Mouse (Mus musculus): Measurements from ENCODE around the gene Apol8. TPM values are rescaled to one million over a fixed set of nuclear protein-coding genes. Genes with fewer than 3 reads are reported as not detected.
"Not testable (repeated sequence)": the region's sequence is repeated elsewhere in the genome, so short reads cannot be mapped to it uniquely, and the experiment has no call there.

Apol8 gene
- polyA plus RNA-seq, 1 experiment from 2014 or later, result 0.65 TPM

- peaks cover 7% of the 10 kb centered on the region; the same call in 1 of the 2 replicates for H3K27me3 ChIP-seq (replicated peaks)
- H3K27ac ChIP-seq (ENCODE audit: poor library complexity, severe bottlenecking), result no peak overlapping the region
- WGBS, result 86% methylated on average over 10 of the region's 10 CpGs
- no peak for ATAC-seq (ENCODE audit: insufficient number of reproducible peaks, low FRiP score)
- no peak overlapping the region for H3K4me2 ChIP-seq
- H3K9ac ChIP-seq, result no peak overlapping the region
- H3K36me3 ChIP-seq, result no peaks in the 10 kb centered on the region
- no peaks in the 10 kb centered on the region for H3K9me3 ChIP-seq (replicated peaks)
- peaks cover 13% of the 10 kb centered on the region for H3K4me1 ChIP-seq (replicated peaks)
- H3K4me3 ChIP-seq, result no peak overlapping the region
Observed at GRCm38 (mm10) chr15:77749717-77750116, 7.1 kb downstream of the Apol8 start.

GRCm38 (mm10) chr15:77748414-77748813, 8.4 kb downstream of the Apol8 start:
- no peak for ATAC-seq (ENCODE audit: insufficient number of reproducible peaks, low FRiP score)
- Histone ChIP-seq H3K9ac (no peak overlapping the region), H3K9me3 (replicated peaks) (no peaks in the 10 kb centered on the region), H3K27ac (ENCODE audit: poor library complexity, severe bottlenecking) (no peak overlapping the region), H3K4me2 (no peak overlapping the region), H3K36me3 (no peaks in the 10 kb centered on the region), H3K4me3 (no peak overlapping the region), H3K4me1 (replicated peaks) (peaks cover 8% of the 10 kb centered on the region), H3K27me3 (replicated peaks) (peaks cover 7% of the 10 kb centered on the region; the same call in 1 of the 2 replicates)
- 35% methylated on average over 3 of the region's 3 CpGs for WGBS

DNA sequence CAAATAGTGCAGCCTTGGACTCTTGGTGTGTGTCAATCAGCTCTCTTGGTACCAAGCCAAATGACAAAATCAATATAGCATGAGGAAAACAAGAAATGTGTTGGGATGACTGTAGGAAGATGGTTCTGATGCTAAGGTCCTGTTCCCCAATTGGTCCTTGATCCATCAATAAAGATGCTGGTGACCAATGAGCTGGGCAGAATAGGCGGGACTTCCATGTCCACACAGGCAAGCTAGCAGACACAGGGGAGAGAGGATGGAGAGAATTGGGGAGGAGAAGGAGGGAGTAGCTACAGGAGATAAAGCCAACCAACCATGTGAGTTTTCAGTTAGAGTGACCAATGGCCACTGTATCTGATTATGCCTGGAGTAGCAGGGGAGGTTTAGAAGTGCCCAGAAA, 10.5 kb downstream of the Apol8 start:
- Histone ChIP-seq H3K4me3 (no peak overlapping the region), H3K36me3 (no peaks in the 10 kb centered on the region), H3K27ac (ENCODE audit: poor library complexity, severe bottlenecking) (no peak overlapping the region), H3K4me2 (no peak overlapping the region), H3K4me1 (replicated peaks) (peaks cover 7% of the 10 kb centered on the region), H3K9me3 (replicated peaks) (no peaks in the 10 kb centered on the region), H3K9ac (no peak overlapping the region), H3K27me3 (replicated peaks) (no peaks in the 10 kb centered on the region)
- ATAC-seq (ENCODE audit: insufficient number of reproducible peaks, low FRiP score), result no peak
- WGBS, result 79% methylated on average over 1 of the region's 1 CpGs

GRCm38 (mm10) chr15:77745081-77745480, 11.7 kb downstream of the Apol8 start:
- Histone ChIP-seq H3K36me3 (no peaks in the 10 kb centered on the region), H3K4me2 (no peak overlapping the region), H3K27me3 (replicated peaks) (no peaks in the 10 kb centered on the region), H3K9me3 (replicated peaks) (no peaks in the 10 kb centered on the region), H3K4me3 (no peak overlapping the region), H3K9ac (no peak overlapping the region), H3K4me1 (replicated peaks) (peaks cover 7% of the 10 kb centered on the region), H3K27ac (ENCODE audit: poor library complexity, severe bottlenecking) (no peak overlapping the region)
- ATAC-seq (ENCODE audit: insufficient number of reproducible peaks, low FRiP score), result no peak

- WGBS, result 31% methylated on average over 5 of the region's 5 CpGs
Observed at GRCm38 (mm10) chr15:77744632-77745031, 12.2 kb downstream of the Apol8 start.

GRCm38 (mm10) chr15:77741556-77741955, 15.2 kb downstream of the Apol8 start:
- H3K27me3 ChIP-seq (replicated peaks); H3K4me2 ChIP-seq; ATAC-seq (ENCODE audit: insufficient number of reproducible peaks, low FRiP score); H3K27ac ChIP-seq (ENCODE audit: poor library complexity, severe bottlenecking); H3K9me3 ChIP-seq (replicated peaks); H3K4me1 ChIP-seq (replicated peaks); H3K4me3 ChIP-seq; H3K36me3 ChIP-seq; H3K9ac ChIP-seq: not testable (repeated sequence)
- WGBS, result 74% methylated on average over 6 of the region's 6 CpGs

More at GRCm38 (mm10) chr15:77744632-77745031, 12.2 kb downstream of the Apol8 start:
- no peaks in the 10 kb centered on the region for H3K9me3 ChIP-seq (replicated peaks)
- no peak overlapping the region for H3K4me2 ChIP-seq
- H3K27me3 ChIP-seq (replicated peaks), result no peaks in the 10 kb centered on the region
- ATAC-seq (ENCODE audit: insufficient number of reproducible peaks, low FRiP score), result no peak
- H3K4me3 ChIP-seq, result no peak overlapping the region
- H3K4me1 ChIP-seq (replicated peaks), result peaks cover 7% of the 10 kb centered on the region
- H3K36me3 ChIP-seq, result no peaks in the 10 kb centered on the region
- H3K9ac ChIP-seq, result no peak overlapping the region
- H3K27ac ChIP-seq (ENCODE audit: poor library complexity, severe bottlenecking), result no peak overlapping the region

DNA sequence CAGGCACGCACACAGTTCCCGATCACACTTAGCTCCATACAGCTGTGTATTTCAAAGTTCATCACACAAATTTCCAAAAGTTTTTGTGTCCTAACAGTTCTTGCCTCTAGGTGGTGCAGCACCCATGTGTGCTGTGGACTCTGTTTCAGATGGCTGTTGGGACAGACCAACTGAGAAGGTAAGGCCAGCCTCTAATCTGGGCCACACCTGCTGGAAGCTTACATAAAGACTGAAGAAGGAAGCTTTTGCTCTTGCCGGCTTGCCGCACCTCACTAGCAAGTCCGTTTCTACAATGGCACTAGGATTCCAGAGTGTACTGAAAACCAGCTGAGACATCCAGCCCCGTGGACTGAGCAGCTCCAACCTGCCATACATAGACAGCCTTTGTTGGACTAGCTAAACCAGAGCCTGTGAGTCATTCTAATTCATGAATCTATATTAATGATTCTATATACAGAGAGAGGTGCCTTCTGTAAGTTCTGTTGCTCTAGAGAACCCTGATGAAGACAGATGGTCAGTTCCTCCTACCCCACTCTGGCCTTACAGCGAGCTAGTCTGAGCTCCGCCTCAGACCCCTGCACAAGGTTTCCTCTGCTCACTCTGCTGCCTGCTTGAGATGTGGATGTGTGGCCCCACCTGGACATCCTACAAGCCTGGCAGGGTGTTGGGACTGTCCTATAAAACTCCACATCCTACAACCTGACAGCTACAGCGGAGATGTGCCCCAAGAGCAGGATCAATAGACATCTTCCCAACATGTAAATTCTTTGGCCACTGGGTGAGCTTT, 16.1 kb downstream of the Apol8 start:
- H3K27me3 ChIP-seq (replicated peaks), result no peaks in the 10 kb centered on the region
- 75% methylated on average over 9 of the region's 9 CpGs for WGBS
- H3K36me3 ChIP-seq, result no peaks in the 10 kb centered on the region
- no peak for ATAC-seq (ENCODE audit: insufficient number of reproducible peaks, low FRiP score)
- no peaks in the 10 kb centered on the region for H3K9me3 ChIP-seq (replicated peaks)
- H3K4me3 ChIP-seq, result no peak overlapping the region
- no peak overlapping the region for H3K9ac ChIP-seq
- no peaks in the 10 kb centered on the region for H3K4me1 ChIP-seq (replicated peaks)
- no peak overlapping the region for H3K27ac ChIP-seq (ENCODE audit: poor library complexity, severe bottlenecking)
- H3K4me2 ChIP-seq, result no peak overlapping the region

- WGBS, result 34% methylated on average over 4 of the region's 4 CpGs
Observed at GRCm38 (mm10) chr15:77733903-77734302, 22.9 kb downstream of the Apol8 start.

GRCm38 (mm10) chr15:77733380-77733779, 23.4 kb downstream of the Apol8 start:
- H3K4me1 ChIP-seq (replicated peaks), result peaks cover 16% of the 10 kb centered on the region
- not testable (repeated sequence) for H3K36me3 ChIP-seq; H3K4me2 ChIP-seq; H3K9me3 ChIP-seq (replicated peaks); H3K27me3 ChIP-seq (replicated peaks); ATAC-seq (ENCODE audit: insufficient number of reproducible peaks, low FRiP score); H3K4me3 ChIP-seq; H3K27ac ChIP-seq (ENCODE audit: poor library complexity, severe bottlenecking); H3K9ac ChIP-seq
- 45% methylated on average over 8 of the region's 8 CpGs for WGBS

More at GRCm38 (mm10) chr15:77733903-77734302, 22.9 kb downstream of the Apol8 start:
- not testable (repeated sequence) for H3K4me2 ChIP-seq; ATAC-seq (ENCODE audit: insufficient number of reproducible peaks, low FRiP score); H3K9me3 ChIP-seq (replicated peaks); H3K4me3 ChIP-seq; H3K36me3 ChIP-seq; H3K9ac ChIP-seq; H3K27ac ChIP-seq (ENCODE audit: poor library complexity, severe bottlenecking); H3K27me3 ChIP-seq (replicated peaks)
- peaks cover 16% of the 10 kb centered on the region for H3K4me1 ChIP-seq (replicated peaks)

- not testable (repeated sequence) for H3K9me3 ChIP-seq (replicated peaks); H3K36me3 ChIP-seq; H3K27me3 ChIP-seq (replicated peaks); H3K4me2 ChIP-seq; H3K27ac ChIP-seq (ENCODE audit: poor library complexity, severe bottlenecking); H3K4me3 ChIP-seq; H3K9ac ChIP-seq; ATAC-seq (ENCODE audit: insufficient number of reproducible peaks, low FRiP score)
- peaks cover 16% of the 10 kb centered on the region for H3K4me1 ChIP-seq (replicated peaks)
- 71% methylated on average over 10 of the region's 10 CpGs for WGBS
Observed at GRCm38 (mm10) chr15:77732851-77733250, 24.0 kb downstream of the Apol8 start.

DNA sequence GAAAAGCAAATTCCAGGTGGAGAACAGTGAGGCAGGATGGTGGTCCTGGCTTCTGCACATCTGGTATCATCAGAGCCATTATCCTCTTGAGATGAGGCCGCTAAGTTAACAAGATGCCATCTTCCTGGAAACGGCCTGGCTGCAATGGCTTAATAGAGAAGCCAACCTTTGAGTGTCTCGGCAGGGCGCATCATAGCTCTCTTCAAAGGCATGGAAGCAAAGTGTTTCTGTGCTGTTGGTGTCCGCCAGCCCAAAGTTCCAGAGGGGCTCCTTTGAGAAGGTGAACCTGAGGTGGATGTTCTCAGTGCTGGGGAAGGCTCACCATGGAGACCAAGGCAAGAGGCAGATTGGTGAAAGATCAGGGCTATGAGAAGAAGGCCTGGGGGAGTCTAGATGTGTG, 25.2 kb downstream of the Apol8 start:
- H3K4me3 ChIP-seq, result no peak overlapping the region
- H3K9me3 ChIP-seq (replicated peaks), result no peaks in the 10 kb centered on the region
- no peaks in the 10 kb centered on the region for H3K36me3 ChIP-seq
- no peak for ATAC-seq (ENCODE audit: insufficient number of reproducible peaks, low FRiP score)
- no peak overlapping the region for H3K4me2 ChIP-seq
- no peak overlapping the region for H3K9ac ChIP-seq
- WGBS, result 86% methylated on average over 5 of the region's 5 CpGs
- H3K27ac ChIP-seq (ENCODE audit: poor library complexity, severe bottlenecking), result no peak overlapping the region
- peaks cover 16% of the 10 kb centered on the region for H3K4me1 ChIP-seq (replicated peaks)
- H3K27me3 ChIP-seq (replicated peaks), result no peaks in the 10 kb centered on the region; the same call in 1 of the 2 replicates

DNA sequence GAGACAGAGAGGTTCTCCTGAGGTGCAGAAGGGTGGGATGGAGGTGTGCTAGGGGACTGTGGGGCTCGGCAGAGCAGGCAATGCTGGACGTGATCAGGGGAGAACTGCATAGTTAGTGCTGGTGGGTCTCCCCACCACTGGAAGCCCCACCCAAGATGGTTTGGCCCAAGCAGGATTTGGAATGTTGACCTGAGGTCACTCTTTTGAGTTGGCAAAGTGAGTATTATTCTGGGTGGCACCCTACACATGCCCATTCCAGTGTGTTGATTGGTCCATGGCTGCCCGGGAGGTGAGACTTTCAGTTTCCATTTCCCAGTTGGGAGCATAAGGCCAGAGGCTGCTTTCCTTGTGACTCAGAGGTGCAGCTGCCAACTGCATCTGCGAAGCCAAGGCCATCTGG, 28.1 kb downstream of the Apol8 start, which contains the start of gene Apol9b:
TSS of gene Apol9b (plus strand) at position 301 of the 400 bp plus-strand sequence.
- not testable (repeated sequence) for H3K4me2 ChIP-seq; H3K4me3 ChIP-seq; H3K27ac ChIP-seq (ENCODE audit: poor library complexity, severe bottlenecking); H3K27me3 ChIP-seq (replicated peaks); ATAC-seq (ENCODE audit: insufficient number of reproducible peaks, low FRiP score); H3K9me3 ChIP-seq (replicated peaks); H3K9ac ChIP-seq; H3K36me3 ChIP-seq
- peaks cover 17% of the 10 kb centered on the region for H3K4me1 ChIP-seq (replicated peaks)
- 77% methylated on average over 1 of the region's 4 CpGs for WGBS
